ENCODE assay signal across 9 mouse cellular contexts in the genomic region with DNA sequence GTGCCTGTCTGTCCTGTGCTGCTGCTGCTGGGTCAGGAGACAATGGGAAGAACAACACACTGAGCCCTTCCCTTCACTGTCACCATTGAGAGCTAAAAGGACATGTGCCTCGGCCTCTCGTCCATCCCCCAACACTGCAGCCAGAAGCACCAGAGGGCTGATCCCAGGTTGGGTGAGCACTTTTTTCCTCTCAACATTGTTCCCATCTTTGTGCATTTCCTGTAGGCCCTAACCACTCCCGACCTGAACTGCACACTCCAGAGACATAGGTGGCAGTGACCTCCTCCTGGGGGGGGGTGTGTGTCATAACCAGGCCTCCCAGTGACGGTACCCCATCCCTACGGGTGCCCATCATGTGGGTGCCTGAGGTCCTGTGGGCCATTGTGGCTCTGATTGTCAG. TPM values are rescaled to one million over a fixed set of nuclear protein-coding genes. Genes with fewer than 3 reads are reported as not detected.
A peak's percentile ranks its signal among the peaks of the same experiment; 100 is the strongest.
DNase-seq lines count a peak whose midpoint lies in the region; ATAC-seq and TF ChIP-seq lines count a peak whose summit lies in the region.
"Had no signal": no experiment of that assay in that cellular context is flagged by ENCODE, and none has a peak within 500 bp of the region (broad histone marks: within the 10 kb centered on the region; RNA-seq: fewer than 3 reads in every experiment).

No protein-coding gene starts in this region.

- DNase-seq in hindbrain, embryonic 14.5 days (ENCODE audit: low spot score): no peak
- no peak for DNase-seq in lung, embryonic 14.5 days
- DNase-seq in lung, postnatal 14 days: no peak
- DNase-seq in embryo, embryonic 10.5 days (ENCODE audit: low spot score): no peak

- WGBS in hindbrain, embryonic 13.5 days: 73% methylated on average over 5 of the region's 5 CpGs
- WGBS in hindbrain, embryonic 14.5 days: 70% methylated on average over 5 of the region's 5 CpGs
- WGBS in lung, embryonic 14.5 days: 63% methylated on average over 5 of the region's 5 CpGs
- 70% methylated on average over 5 of the region's 5 CpGs for WGBS in neural tube, embryonic 14.5 days

- H3K4me2 ChIP-seq in hindbrain, embryonic 13.5 days: no peak overlapping the region
- no peak overlapping the region for H3K4me2 ChIP-seq in hindbrain, embryonic 14.5 days (replicated peaks)
- H3K4me2 ChIP-seq in lung, embryonic 14.5 days: no peak overlapping the region
- no peak overlapping the region for H3K4me2 ChIP-seq in neural tube, embryonic 14.5 days (ENCODE audit: low read depth, low read length)
- H3K4me2 ChIP-seq: liver, embryonic 12.5 days had no signal

- H3K27me3 ChIP-seq in hindbrain, embryonic 13.5 days: peaks cover 23% of the 10 kb centered on the region
- no peaks in the 10 kb centered on the region; the same call in 1 of the 2 replicates for H3K27me3 ChIP-seq in hindbrain, embryonic 14.5 days (ENCODE audit: control insufficient read depth, insufficient read depth, low read length)
- no peaks in the 10 kb centered on the region for H3K27me3 ChIP-seq in lung, embryonic 14.5 days (ENCODE audit: insufficient read depth, low read length)
- 0 out of 2 replicates have a peak, but pooled peaks cover 3% of the 10 kb centered on the region for H3K27me3 ChIP-seq in neural tube, embryonic 14.5 days (ENCODE audit: control insufficient read depth, insufficient read depth, low read length)

- ATAC-seq in hindbrain, embryonic 13.5 days (ENCODE audit: low FRiP score): no peak
- ATAC-seq in hindbrain, embryonic 14.5 days (ENCODE audit: low FRiP score): no peak
- no peak for ATAC-seq in lung, embryonic 14.5 days (ENCODE audit: insufficient read depth)
- ATAC-seq in granulocyte monocyte progenitor cell, adult 5-6 weeks (replicated peaks; ENCODE audit: poor library complexity, severe bottlenecking): peak; percentile 5; the same call in 1 of the 2 replicates
- no peak for ATAC-seq in neural tube, embryonic 14.5 days (ENCODE audit: low read depth)
- ATAC-seq in erythroid progenitor cell, adult 5-6 weeks (replicated peaks; ENCODE audit: low FRiP score, poor library complexity, severe bottlenecking): no peak
- ATAC-seq: liver, embryonic 12.5 days had no signal

- no peaks in the 10 kb centered on the region for H3K36me3 ChIP-seq in hindbrain, embryonic 13.5 days
- H3K36me3 ChIP-seq in hindbrain, embryonic 14.5 days (replicated peaks; ENCODE audit: control insufficient read depth, insufficient read depth): no peaks in the 10 kb centered on the region
- H3K36me3 ChIP-seq in lung, embryonic 14.5 days (ENCODE audit: insufficient read depth): no peaks in the 10 kb centered on the region
- no peaks in the 10 kb centered on the region for H3K36me3 ChIP-seq in neural tube, embryonic 14.5 days (ENCODE audit: control insufficient read depth, insufficient read depth, low read length)
- H3K36me3 ChIP-seq: liver, embryonic 12.5 days had no signal

- peaks cover 47% of the 10 kb centered on the region for H3K4me1 ChIP-seq in hindbrain, embryonic 13.5 days (replicated peaks)
- peaks cover 14% of the 10 kb centered on the region for H3K4me1 ChIP-seq in hindbrain, embryonic 14.5 days (replicated peaks; ENCODE audit: control insufficient read depth, insufficient read depth, low read length)
- H3K4me1 ChIP-seq in lung, embryonic 14.5 days (ENCODE audit: insufficient read depth): peaks cover 21% of the 10 kb centered on the region
- H3K4me1 ChIP-seq in neural tube, embryonic 14.5 days (ENCODE audit: control insufficient read depth, insufficient read depth, low read length): peaks cover 15% of the 10 kb centered on the region; the same call in 1 of the 2 replicates

- H3K9me3 ChIP-seq in hindbrain, embryonic 13.5 days: no peaks in the 10 kb centered on the region
- no peaks in the 10 kb centered on the region for H3K9me3 ChIP-seq in hindbrain, embryonic 14.5 days (ENCODE audit: control insufficient read depth, low read length)
- no peaks in the 10 kb centered on the region for H3K9me3 ChIP-seq in lung, embryonic 14.5 days (ENCODE audit: low read depth, low read length)
- H3K9me3 ChIP-seq in neural tube, embryonic 14.5 days (ENCODE audit: control insufficient read depth, low read length): no peaks in the 10 kb centered on the region

- H3K4me3 ChIP-seq in hindbrain, embryonic 13.5 days: no peak overlapping the region
- H3K4me3 ChIP-seq in hindbrain, embryonic 14.5 days (replicated peaks; ENCODE audit: low read length): no peak overlapping the region
- H3K4me3 ChIP-seq in lung, embryonic 14.5 days (ENCODE audit: low read depth, low read length): no peak overlapping the region
- no peak overlapping the region for H3K4me3 ChIP-seq in neural tube, embryonic 14.5 days (ENCODE audit: low read depth, low read length)
- H3K4me3 ChIP-seq: liver, embryonic 12.5 days had no signal

- TF ChIP-seq CTCF in lung, embryonic 14.5 days (IDR thresholded peaks at IDR 0.05; ENCODE audit: low read depth): no peak

- no peak overlapping the region for H3K9ac ChIP-seq in hindbrain, embryonic 13.5 days
- H3K9ac ChIP-seq in hindbrain, embryonic 14.5 days: no peak overlapping the region
- no peak overlapping the region; the same call in 1 of the 2 replicates for H3K9ac ChIP-seq in lung, embryonic 14.5 days
- no peak overlapping the region for H3K9ac ChIP-seq in neural tube, embryonic 14.5 days (replicated peaks; ENCODE audit: low read depth, low read length)
- H3K9ac ChIP-seq: liver, embryonic 12.5 days had no signal

- H3K27ac ChIP-seq in hindbrain, embryonic 13.5 days: peak overlapping the region; percentile 85; the same call in 1 of the 2 replicates
- no peak overlapping the region for H3K27ac ChIP-seq in hindbrain, embryonic 14.5 days
- H3K27ac ChIP-seq in lung, embryonic 14.5 days (ENCODE audit: low read depth): peak overlapping the region; percentile 96; the same call in 1 of the 2 replicates
- peak overlapping the region; percentile 85 for H3K27ac ChIP-seq in neural tube, embryonic 14.5 days (ENCODE audit: low read depth, low read length)

RNA-seq across cellular contexts. Expression of gene Wnt7b, which starts 27.8 kb away (rescaled TPM):
- 40.1 and 47.2 TPM in 2 replicates for polyA plus RNA-seq in hindbrain, embryonic 13.5 days (2015; fragmentation: Nextera tagmentation; extraction: Ambion mirVana)
- polyA plus RNA-seq in hindbrain, embryonic 14.5 days (2014; fragmentation: Nextera tagmentation; extraction: Ambion mirVana): 28.1 and 30.8 TPM in 2 replicates
- 65.7 and 77.0 TPM in 2 replicates for polyA plus RNA-seq in lung, embryonic 14.5 days (2014; fragmentation: Nextera tagmentation; extraction: Ambion mirVana)
- total RNA-seq in granulocyte monocyte progenitor cell, adult 5-6 weeks (2014; fragmentation: Nextera tagmentation): not detected in 2 replicates
- total RNA-seq in granulocyte monocyte progenitor cell, adult 5-6 weeks (2017): not detected in 2 replicates
- 17.3 and 25.0 TPM in 2 replicates for polyA plus RNA-seq in neural tube, embryonic 14.5 days (2014; fragmentation: Nextera tagmentation; extraction: Ambion mirVana)
- not detected in 2 replicates for total RNA-seq in erythroid progenitor cell, adult 5-6 weeks (2015; ENCODE audit: low replicate concordance)
- total RNA-seq in erythroid progenitor cell, adult 5-6 weeks (2017; ENCODE audit: low replicate concordance): not detected in 2 replicates
